Mouse (Mus musculus) kidney, adult 2 months (tissue): ENCODE measurements around the gene Gfm2. TPM values are rescaled to one million over a fixed set of nuclear protein-coding genes. Genes with fewer than 3 reads are reported as not detected.
"Not testable (repeated sequence)": the region's sequence is repeated elsewhere in the genome, so short reads cannot be mapped to it uniquely, and the experiment has no call there.

ENCODE experiments used
- DNase-seq: peaks from one replicate; pipeline ENCODE4 v3.0.0; 2021
- H3K27ac ChIP-seq: fragments of 200-500 bp; 2 replicates; pipeline ENCODE4 v1.5.1; 2012; ENCODE audit warnings: low read depth, low read length, control low read depth, inconsistent platforms; ENCODE audit not compliant: insufficient read depth
- H3K27me3 ChIP-seq: fragments of 200-500 bp; replicated peaks from 2 replicates; pipeline ENCODE4 v1.6.1; 2012; ENCODE audit warnings: mild to moderate bottlenecking, moderate library complexity, low read length, inconsistent platforms; ENCODE audit not compliant: control insufficient read depth, insufficient read depth
- H3K36me3 ChIP-seq: fragments of 200-500 bp; 2 replicates; pipeline ENCODE4 v1.6.1; 2012; ENCODE audit warnings: mild to moderate bottlenecking, moderate library complexity, low read length, inconsistent platforms; ENCODE audit not compliant: control insufficient read depth, insufficient read depth
- H3K4me1 ChIP-seq: fragments of 200-500 bp; 2 replicates; pipeline ENCODE4 v1.6.1; 2011; ENCODE audit warnings: low read length; ENCODE audit not compliant: control insufficient read depth, insufficient read depth
- H3K4me3 ChIP-seq: fragments of 200-500 bp; 2 replicates; pipeline ENCODE4 v1.5.1; 2011; ENCODE audit warnings: mild to moderate bottlenecking, low read depth, low read length, control low read depth; ENCODE audit not compliant: insufficient read depth
- CTCF ChIP-seq: fragments of 200-500 bp; conservative IDR thresholded peaks from 2 replicates; pipeline ENCODE4 v1.5.1; 2011; ENCODE audit warnings: low read depth, mild to moderate bottlenecking, control low read depth, low read length, moderate library complexity, mixed read lengths; ENCODE audit not compliant: insufficient read depth, insufficient read length
- POLR2A ChIP-seq: fragments of 200-500 bp; IDR thresholded peaks from one replicate; pipeline ENCODE4 v1.6.1; 2011; ENCODE audit warnings: low read depth, low read length, control low read depth
- WGBS: fragments of 180-500 bp; shearing (Covaris S2); methylation state at CpG from one replicate; pipeline ENCODE4 v1.1.7; 2018; 5-methylcytosine and 5-hydroxymethylcytosine counted together
- polyA plus RNA-seq: library from polyadenylated mRNA; depleted of rRNA; stranded (reverse); fragments of >200 nt; gene quantifications from 2 replicates; pipeline ENCODE4 v1.2.3, GENCODE M21; 2012

The Gfm2 gene
- polyA plus RNA-seq, 1 experiment, result 32.1 TPM

DNA sequence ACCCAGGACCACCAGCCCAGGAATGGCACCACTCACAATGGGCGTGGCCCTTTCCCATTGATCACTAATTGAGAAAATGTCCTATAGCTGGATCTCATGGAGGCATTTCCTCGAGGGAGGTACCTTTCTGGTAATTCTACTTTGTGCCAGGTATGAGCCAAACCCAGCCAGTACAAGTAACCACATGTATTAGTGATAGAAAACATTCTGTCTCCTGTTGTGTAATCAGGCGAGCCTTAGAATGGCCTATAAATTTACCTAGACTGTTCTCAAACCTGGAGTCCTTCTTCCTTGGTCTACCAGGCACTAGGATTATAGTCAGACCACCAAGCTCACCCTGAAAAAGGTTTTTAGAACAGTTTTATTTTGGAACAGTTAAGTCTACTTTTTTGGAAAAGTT, 16.4 kb upstream of the Gfm2 start:
- no peak overlapping the region for H3K27ac ChIP-seq
- WGBS, result 77% methylated on average over 3 of the region's 3 CpGs
- H3K36me3 ChIP-seq, result no peaks in the 10 kb centered on the region
- H3K4me3 ChIP-seq, result no peak overlapping the region
- DNase-seq, result no peak
- TF ChIP-seq CTCF (no peak), POLR2A (no peak)
- no peaks in the 10 kb centered on the region for H3K27me3 ChIP-seq
- no peaks in the 10 kb centered on the region for H3K4me1 ChIP-seq

DNA sequence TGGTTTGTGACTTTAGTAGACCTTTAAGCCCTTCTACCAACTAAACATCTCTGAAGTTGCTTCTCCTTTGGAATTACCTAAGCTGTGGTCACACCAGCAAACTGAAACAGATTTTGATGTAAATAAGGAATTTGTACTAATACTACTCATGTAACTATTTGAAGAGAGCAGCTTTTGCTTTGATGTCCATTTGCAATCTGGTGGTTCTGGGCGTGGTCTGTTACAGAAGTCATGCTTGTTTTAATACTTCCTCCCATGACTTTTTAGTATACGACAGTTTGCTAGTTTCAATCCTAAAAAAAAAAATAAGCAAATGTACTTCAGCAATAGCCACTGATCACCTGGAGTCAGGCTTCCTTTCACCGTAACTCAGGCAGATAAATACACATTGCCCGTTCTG, 8.1 kb upstream of the Gfm2 start:
- not testable (repeated sequence) for DNase-seq, H3K36me3 ChIP-seq, H3K27ac ChIP-seq, H3K27me3 ChIP-seq, H3K4me1 ChIP-seq, H3K4me3 ChIP-seq
- 85% methylated on average over 4 of the region's 4 CpGs for WGBS

DNA sequence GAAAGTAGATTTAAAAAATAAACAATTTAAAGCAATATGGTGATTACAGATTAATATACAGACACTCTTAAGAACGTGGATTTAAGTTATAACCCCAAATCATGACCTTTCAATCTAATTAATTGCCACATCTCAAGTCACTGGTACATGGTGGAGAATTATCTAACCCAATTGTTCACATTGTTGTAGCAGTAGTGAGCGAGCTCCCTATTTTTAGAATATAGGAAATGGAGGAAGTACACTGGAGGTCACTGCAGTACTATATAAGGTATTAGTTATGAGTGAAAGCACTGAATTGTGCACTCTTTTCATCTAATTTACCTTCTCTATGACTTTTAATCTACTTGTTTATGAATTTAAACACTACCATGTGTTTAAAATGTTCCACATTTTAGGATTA, 7.3 kb upstream of the Gfm2 start:
- not testable (repeated sequence) for H3K27ac ChIP-seq, H3K27me3 ChIP-seq, DNase-seq, H3K4me3 ChIP-seq, H3K4me1 ChIP-seq, H3K36me3 ChIP-seq
- no CpG with 5 or more reads among the region's 2 CpGs for WGBS

DNA sequence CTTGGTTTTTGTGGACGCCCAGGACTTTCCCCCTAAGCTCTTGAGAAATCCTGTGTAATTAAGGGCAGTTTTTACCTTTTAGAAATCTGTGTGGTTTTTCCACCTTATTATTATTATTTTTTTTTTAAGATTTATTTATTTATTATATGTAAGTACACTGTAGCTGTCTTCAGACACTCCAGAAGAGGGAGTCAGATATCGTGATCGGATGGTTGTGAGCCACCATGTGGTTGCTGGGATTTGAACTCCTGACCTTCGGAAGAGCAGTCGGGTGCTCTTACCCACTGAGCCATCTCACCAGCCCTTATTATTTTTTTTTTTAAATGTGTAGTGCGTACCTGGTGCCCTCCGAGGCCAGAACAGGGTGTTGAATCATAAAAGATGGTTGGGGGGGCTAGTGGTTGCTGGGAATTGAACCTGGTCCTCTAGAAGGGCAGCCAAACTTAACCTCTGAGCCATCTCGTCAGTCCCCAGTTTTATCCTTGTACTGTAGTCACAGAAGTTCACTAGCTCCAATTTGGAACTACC, 731 bp downstream of the Gfm2 start:
- 20% methylated on average over 8 of the region's 8 CpGs for WGBS
- not testable (repeated sequence) for DNase-seq, H3K36me3 ChIP-seq, H3K27me3 ChIP-seq, H3K27ac ChIP-seq, H3K4me1 ChIP-seq
- peak overlapping the region; percentile 89 for H3K4me3 ChIP-seq

DNA sequence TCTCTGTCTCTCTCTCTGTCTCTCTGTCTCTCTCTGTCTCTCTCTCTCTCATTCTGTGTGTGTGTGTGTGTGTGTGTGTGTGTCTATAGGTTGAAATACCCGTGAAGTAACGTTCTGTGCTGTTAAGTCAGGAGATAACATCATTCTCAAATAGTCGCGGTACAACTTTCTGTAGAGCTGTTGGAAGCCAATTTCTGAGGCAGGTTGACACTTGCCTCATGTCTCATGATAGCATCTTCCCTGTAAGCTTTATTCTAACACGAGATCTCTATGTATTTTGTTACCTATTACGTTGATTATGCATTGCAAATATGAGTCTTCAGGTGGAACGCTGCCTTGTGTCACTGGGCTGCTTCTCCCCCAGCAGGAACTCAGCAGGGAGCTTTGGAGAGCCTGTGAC, 4.6 kb downstream of the Gfm2 start:
- Histone ChIP-seq H3K4me1 (no peaks in the 10 kb centered on the region), H3K27me3 (no peaks in the 10 kb centered on the region), H3K4me3 (no peak overlapping the region), H3K36me3 (peaks cover 3% of the 10 kb centered on the region), H3K27ac (no peak overlapping the region)
- 85% methylated on average over 7 of the region's 7 CpGs for WGBS
- DNase-seq, result no peak
- TF ChIP-seq POLR2A, result no peak
- TF ChIP-seq CTCF, result no peak

DNA sequence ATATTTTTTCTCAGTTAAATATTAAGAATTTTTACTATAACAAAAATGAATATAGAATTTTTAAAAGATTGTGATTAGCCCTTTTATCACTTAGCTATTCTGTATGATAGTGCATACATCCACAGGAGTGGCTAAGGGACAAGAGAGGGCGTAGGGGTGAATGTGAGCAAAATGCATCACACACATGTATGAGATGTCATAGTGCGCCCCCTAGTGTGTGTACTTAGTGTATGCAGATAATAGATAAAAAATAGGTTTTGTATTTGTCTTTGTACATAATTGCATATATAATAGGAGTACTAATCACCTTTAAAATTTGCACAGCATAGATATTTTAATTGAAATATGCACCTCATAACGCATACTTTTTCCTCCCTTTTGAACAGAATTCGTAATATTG, 8.1 kb downstream of the Gfm2 start:
- H3K27me3 ChIP-seq, result no peaks in the 10 kb centered on the region
- no peaks in the 10 kb centered on the region for H3K4me1 ChIP-seq
- H3K27ac ChIP-seq, result no peak overlapping the region
- DNase-seq, result peak; percentile 47
- H3K4me3 ChIP-seq, result no peak overlapping the region
- TF ChIP-seq CTCF, result peak; percentile 46
- no peak for TF ChIP-seq POLR2A
- 64% methylated on average over 4 of the region's 4 CpGs for WGBS
- peaks cover 7% of the 10 kb centered on the region for H3K36me3 ChIP-seq

DNA sequence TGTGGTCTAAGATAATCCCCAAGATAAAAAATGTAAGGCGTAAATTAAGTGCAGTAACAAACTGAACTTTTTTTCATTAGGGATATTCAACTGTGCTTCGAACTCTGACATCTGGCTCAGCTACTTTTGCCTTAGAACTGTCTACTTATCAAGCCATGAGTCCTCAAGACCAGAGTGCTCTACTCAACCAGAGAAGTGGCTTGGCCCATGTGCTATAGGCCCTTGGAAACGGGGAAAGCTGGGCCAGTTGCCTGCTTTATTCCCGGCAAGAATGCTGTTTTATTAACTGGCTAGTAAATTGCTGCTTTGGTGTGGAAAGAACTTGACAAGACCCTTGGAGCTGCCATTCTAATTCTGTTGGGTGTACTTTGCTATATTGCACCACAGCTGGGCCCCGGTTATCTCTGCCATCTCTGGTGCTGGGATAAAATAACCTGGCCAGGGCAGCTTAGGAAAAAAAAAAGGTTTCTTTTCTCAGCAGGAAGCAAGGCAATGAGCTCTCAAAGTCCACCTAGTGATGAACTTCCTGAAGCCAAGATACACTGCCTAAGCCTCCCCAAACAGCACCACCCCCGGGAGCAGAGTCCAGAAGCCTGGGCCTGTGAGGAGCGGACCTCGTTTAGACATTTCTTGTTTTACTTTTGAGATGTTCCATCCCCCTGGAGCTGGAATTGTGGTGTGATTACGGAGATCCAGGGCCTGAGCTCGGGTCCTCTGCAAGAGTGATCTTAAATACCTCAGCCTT, 38.0 kb downstream of the Gfm2 start:
- Histone ChIP-seq H3K36me3 (peaks cover 4% of the 10 kb centered on the region), H3K27ac (peak overlapping the region; percentile 76; the same call in 1 of the 2 replicates)

DNA sequence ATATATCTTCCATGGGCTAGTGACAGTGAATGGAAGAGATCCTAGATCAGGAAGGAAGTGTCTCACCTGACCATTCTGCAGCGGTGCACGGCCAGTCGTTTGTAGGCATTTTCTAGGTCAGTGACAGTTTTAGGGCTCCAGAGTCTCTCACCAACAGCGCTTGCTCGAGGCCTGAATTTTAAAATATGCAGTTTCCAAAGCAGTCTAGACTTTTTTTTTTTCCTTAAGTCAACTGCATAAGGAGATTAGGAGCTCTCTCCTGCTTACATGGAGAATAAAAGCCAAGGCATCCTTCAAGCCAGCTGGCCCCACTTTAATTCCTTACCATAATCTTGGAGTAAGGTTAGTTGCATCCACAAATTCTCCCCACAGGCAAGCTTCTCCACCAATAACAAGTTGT, 39.0 kb downstream of the Gfm2 start:
- H3K36me3 ChIP-seq, result peaks cover 4% of the 10 kb centered on the region
- no peak for DNase-seq
- no peak for TF ChIP-seq POLR2A
- no peak for TF ChIP-seq CTCF

More for the DNA sequence above, 38.0 kb downstream of the Gfm2 start:
- DNase-seq, result peak; percentile 84
- no peaks in the 10 kb centered on the region for H3K4me1 ChIP-seq
- 58% methylated on average over 10 of the region's 10 CpGs for WGBS
- TF ChIP-seq POLR2A, result no peak
- no peak for TF ChIP-seq CTCF
- no peak overlapping the region for H3K4me3 ChIP-seq
- no peaks in the 10 kb centered on the region for H3K27me3 ChIP-seq

More for the DNA sequence above, 39.0 kb downstream of the Gfm2 start:
- no peak overlapping the region for H3K4me3 ChIP-seq
- WGBS, result 55% methylated on average over 5 of the region's 5 CpGs
- H3K4me1 ChIP-seq, result no peaks in the 10 kb centered on the region
- no peak overlapping the region for H3K27ac ChIP-seq
- H3K27me3 ChIP-seq, result no peaks in the 10 kb centered on the region
